Mouse (Mus musculus): ENCODE data around the gene 1700010I14Rik.

1700010I14Rik gene

DNA sequence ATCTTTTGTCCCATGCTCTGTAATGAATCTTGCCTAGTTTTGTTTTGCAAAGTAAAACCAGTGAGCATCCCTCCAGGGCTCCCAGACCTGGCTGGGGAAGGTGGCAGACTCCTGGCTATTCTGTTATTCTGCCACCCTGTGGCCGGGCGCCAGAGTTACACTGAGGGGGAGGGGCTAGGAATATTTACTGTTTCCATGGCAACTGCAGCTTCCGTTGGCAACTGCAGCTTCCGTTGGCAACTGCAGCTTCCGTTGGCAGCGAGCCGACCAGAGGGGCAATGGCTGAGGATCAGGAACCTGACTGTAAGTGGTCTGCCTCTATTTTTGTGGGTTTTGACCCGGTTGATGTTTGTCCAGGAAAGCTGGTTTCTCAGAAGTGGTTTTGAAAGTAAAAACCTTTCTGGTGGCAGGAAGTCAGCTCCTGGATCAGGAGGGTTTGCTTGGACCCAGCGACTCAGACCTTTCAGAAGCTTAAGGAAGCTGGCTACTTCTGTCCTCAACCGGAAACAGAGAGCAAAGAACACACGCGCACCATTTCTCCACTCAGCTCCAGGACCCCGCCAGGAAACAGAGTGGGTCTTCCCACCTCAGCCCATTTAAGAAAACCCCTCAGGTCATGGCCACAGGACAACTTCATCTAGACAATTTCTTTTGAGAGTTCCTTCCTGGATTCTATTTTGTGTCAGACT, at the start of gene 1700010I14Rik:
1700010I14Rik (plus strand) TSS at position 215 of the 689 bp plus-strand sequence.
- TF ChIP-seq GATA4 (IDR thresholded peaks at IDR 0.05; ENCODE audit: insufficient replicate concordance, low read length), result no peak

GRCm38 (mm10) chr17:8951588-8951987, 36.5 kb upstream of the 1700010I14Rik start:
- TF ChIP-seq GATA4 (IDR thresholded peaks at IDR 0.05; ENCODE audit: insufficient replicate concordance, low read length), result no peak

GRCm38 (mm10) chr17:8952951-8953350, 35.2 kb upstream of the 1700010I14Rik start:
- no peak for TF ChIP-seq GATA4 (IDR thresholded peaks at IDR 0.05; ENCODE audit: insufficient replicate concordance, low read length)

- no peak for TF ChIP-seq GATA4 (IDR thresholded peaks at IDR 0.05; ENCODE audit: insufficient replicate concordance, low read length)
Observed at GRCm38 (mm10) chr17:8958125-8958524, 30.0 kb upstream of the 1700010I14Rik start.

DNA sequence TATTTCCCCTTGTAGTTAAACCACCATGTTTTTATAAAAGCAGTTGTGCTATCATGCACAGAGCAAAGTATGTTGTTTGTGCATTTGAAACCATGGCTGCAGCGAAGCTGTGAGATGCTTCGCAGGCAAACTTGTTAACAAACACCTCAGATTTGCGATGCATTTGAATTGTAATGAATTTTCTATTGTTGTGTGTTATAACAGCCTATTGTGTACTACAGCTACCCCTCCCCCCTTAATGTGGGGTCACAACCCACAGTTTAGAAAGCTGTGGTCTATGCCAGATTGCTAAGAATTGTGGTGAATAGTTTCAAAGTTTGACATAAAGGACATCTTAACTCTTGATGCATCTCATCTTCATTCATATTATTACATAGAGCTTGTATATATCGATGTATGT, 27.7 kb upstream of the 1700010I14Rik start:
- TF ChIP-seq GATA4 (IDR thresholded peaks at IDR 0.05; ENCODE audit: insufficient replicate concordance, low read length), result no peak

DNA sequence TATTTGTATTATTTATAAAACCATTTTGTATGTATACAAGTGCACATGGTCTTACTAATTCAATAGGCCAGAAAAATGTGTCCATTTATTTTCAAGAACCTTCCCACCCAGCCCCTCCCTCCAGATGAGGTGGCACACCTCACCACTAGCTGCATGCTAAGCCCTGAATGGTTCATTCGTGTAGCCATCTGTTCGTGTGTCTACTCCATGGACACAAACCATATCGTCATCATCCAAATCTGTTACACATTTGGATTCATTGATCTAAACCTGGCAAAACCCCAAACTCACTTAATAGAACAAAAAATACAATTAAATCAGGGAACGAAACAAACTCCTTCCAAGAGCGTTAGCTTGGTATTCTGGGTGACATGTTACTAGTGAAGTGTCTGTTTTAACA, 27.0 kb upstream of the 1700010I14Rik start:
- TF ChIP-seq GATA4 (IDR thresholded peaks at IDR 0.05; ENCODE audit: insufficient replicate concordance, low read length), result no peak

DNA sequence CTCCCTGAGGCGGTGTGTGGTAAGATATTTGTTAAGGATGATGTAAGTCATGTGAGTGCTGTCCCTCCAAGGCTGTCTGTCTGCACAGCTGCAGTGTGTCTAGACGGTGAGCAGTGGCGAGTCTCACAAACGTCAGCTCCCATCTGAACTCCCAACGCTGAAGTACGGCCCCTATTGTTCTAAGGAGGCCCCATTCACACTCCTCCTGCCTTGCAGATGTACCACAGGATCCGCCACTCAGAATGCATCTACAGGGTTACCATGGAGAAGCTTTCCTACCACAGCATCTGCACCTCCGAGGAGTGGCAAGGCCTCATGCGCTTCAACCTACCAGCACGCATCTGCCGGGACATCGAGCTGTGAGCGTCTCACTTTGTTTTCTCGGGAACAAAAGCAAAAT, 26.5 kb upstream of the 1700010I14Rik start:
- TF ChIP-seq GATA4 (IDR thresholded peaks at IDR 0.05; ENCODE audit: insufficient replicate concordance, low read length), result no peak

DNA sequence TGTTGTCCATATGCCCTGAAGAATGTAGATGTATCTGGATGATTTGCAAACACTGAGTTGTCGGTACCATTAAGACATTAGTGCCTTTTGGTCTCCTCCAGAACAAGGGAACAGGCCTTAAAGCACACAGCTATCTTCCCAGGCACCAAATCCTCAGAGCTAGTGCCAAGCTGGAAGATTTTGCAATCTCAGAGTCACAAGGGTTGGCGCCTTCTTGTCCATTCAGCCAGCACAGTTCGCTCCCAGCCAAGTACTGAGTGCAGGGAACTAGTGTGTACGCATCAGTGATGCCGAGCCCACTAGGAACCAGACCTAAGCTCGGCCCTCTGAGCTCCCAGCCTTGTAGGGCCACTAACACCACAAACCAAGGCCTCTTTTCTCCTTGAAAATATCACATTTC, 23.0 kb upstream of the 1700010I14Rik start:
- TF ChIP-seq GATA4 (IDR thresholded peaks at IDR 0.05; ENCODE audit: insufficient replicate concordance, low read length), result no peak

DNA sequence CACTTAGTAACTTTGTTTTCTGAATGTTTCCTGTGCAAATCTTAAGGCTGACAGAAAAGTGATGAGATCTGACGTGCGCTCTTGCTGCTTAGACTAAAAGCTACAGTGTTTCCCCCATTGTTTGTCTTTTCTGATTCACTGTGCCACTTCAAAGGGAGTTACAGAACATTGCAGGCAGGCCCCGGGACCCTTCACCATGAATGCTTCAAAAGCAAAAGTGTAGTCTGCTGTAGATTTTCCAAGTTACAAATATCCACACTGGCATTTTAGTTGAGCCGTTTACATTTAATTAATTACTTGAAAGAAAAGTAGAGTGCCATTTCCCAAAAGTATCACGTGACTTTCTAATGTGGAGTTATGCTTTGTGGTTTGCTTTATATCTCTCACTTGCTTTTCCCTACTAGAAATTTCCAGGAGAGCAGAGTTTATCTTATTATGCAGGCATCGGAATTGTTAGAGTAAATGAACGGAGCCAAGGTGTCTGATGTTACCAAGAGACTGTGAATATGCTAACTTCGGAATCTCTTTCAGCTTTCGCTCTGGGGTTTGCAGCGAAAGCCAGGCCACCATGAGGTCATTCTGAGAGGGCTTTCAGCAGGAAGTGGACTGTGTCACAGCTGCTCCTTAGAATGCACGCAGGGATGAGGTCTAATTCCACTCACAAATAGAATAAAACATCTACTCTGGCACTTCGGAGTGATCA, 15.8 kb upstream of the 1700010I14Rik start:
- TF ChIP-seq GATA4 (IDR thresholded peaks at IDR 0.05; ENCODE audit: insufficient replicate concordance, low read length), result no peak

GRCm38 (mm10) chr17:8973331-8973730, 14.8 kb upstream of the 1700010I14Rik start:
- TF ChIP-seq GATA4 (IDR thresholded peaks at IDR 0.05; ENCODE audit: insufficient replicate concordance, low read length), result no peak

- no peak for TF ChIP-seq GATA4 (IDR thresholded peaks at IDR 0.05; ENCODE audit: insufficient replicate concordance, low read length)
Observed at GRCm38 (mm10) chr17:8974423-8974822, 13.7 kb upstream of the 1700010I14Rik start.

- no peak for TF ChIP-seq GATA4 (IDR thresholded peaks at IDR 0.05; ENCODE audit: insufficient replicate concordance, low read length)
Observed at GRCm38 (mm10) chr17:8974823-8975397, 13.2 kb upstream of the 1700010I14Rik start.

DNA sequence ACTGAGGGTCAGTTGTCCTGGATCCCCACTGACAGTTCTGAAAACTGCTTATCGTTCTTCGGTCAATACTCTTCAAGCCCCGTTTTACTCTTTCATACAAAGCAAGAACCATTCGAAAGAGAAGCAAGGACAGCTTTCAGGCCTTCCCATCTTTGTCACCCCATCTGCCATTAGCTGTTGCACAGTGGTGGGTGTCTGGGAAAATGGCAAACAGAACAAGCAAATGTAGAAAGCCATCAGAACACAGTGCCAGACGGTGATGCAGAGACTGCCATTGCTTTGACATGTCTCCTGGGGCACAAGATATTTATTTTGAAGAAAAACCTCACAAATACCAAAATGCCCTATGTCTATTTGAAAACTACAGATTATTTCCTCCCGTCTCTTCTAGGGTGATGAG, 11.4 kb upstream of the 1700010I14Rik start:
- TF ChIP-seq GATA4 (IDR thresholded peaks at IDR 0.05; ENCODE audit: insufficient replicate concordance, low read length), result no peak

GRCm38 (mm10) chr17:8977271-8977670, 10.9 kb upstream of the 1700010I14Rik start:
- no peak for TF ChIP-seq GATA4 (IDR thresholded peaks at IDR 0.05; ENCODE audit: insufficient replicate concordance, low read length)

DNA sequence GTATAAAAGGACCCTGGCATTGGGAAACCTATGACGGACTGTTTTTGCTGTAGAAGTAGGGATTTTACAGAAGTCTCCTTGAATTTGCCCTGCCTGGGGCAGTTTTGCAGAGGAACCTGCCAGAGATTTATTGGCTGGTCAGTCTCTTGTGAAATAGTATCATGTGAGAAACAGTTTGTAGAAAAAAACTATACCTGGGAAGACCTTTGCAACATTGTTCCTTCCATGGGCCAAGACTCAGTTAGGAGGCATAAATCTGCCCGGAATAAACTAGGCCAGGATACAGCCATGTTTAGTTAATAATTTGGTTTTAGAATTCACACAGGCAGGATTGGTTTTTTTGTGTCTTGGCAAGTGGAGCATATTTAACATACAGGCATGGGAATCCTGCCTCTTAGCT, 4.6 kb upstream of the 1700010I14Rik start:
- TF ChIP-seq GATA4 (IDR thresholded peaks at IDR 0.05; ENCODE audit: insufficient replicate concordance, low read length), result no peak

GRCm38 (mm10) chr17:8985714-8986113, 2.4 kb upstream of the 1700010I14Rik start:
- TF ChIP-seq GATA4 (IDR thresholded peaks at IDR 0.05; ENCODE audit: insufficient replicate concordance, low read length), result no peak

Measured in liver, adult (tissue).